Mouse (Mus musculus): Measurements from ENCODE around the gene Scgb1b24.

The Scgb1b24 gene

GRCm38 (mm10) chr7:33743499-33743898, at the start of gene Scgb1b24:
Gene Scgb1b24 (plus strand): TSS chr7:33743799.
- DNase-seq, result no peak

GRCm38 (mm10) chr7:33739212-33739611, 4.4 kb upstream of the Scgb1b24 start, which contains the start of gene Scgb2b24:
Gene Scgb2b24 (minus strand): TSS chr7:33739312.
- no peak for DNase-seq
